In genomic region chr17:80933401-80934029, GRCm38 (mm10) we compare ENCODE assay signal across 11 mouse cellular contexts. TPM values are rescaled to one million over a fixed set of nuclear protein-coding genes. Genes with fewer than 3 reads are reported as not detected.
A peak's percentile ranks its signal among the peaks of the same experiment; 100 is the strongest.
DNase-seq lines count a peak whose midpoint lies in the region; ATAC-seq and TF ChIP-seq lines count a peak whose summit lies in the region.
"Had no signal": no experiment of that assay in that cellular context is flagged by ENCODE, and none has a peak within 500 bp of the region (broad histone marks: within the 10 kb centered on the region; RNA-seq: fewer than 3 reads in every experiment).

No protein-coding gene starts in this region.

- ATAC-seq in liver, embryonic 11.5 days (replicated peaks; ENCODE audit: low FRiP score) = no peak
- no peak for ATAC-seq in liver, embryonic 12.5 days
- peak; percentile 63 for ATAC-seq in heart, embryonic 16.5 days (replicated peaks; ENCODE audit: extremely low read depth, insufficient read depth, low FRiP score)

- no peaks in the 10 kb centered on the region for H3K36me3 ChIP-seq in liver, embryonic 11.5 days (ENCODE audit: control insufficient read depth, insufficient read depth, low read length)
- no peaks in the 10 kb centered on the region for H3K36me3 ChIP-seq in liver, embryonic 12.5 days
- H3K36me3 ChIP-seq in heart, embryonic 16.5 days (ENCODE audit: control insufficient read depth, insufficient read depth) = no peaks in the 10 kb centered on the region
- H3K36me3 ChIP-seq in myocyte (ENCODE audit: control insufficient read depth, insufficient read depth) = no peaks in the 10 kb centered on the region
- no peaks in the 10 kb centered on the region for H3K36me3 ChIP-seq in embryonic facial prominence, embryonic 10.5 days (replicated peaks)
- H3K36me3 ChIP-seq: hindbrain, embryonic 10.5 days; neural tube, embryonic 15.5 days had no signal

- DNase-seq in liver, embryonic 11.5 days (ENCODE audit: low spot score) = no peak
- DNase-seq in thymus, postnatal 36 days = no peak
- DNase-seq in embryonic facial prominence, embryonic 10.5 days (ENCODE audit: low spot score) = no peak
- DNase-seq in gastrocnemius, postnatal 4 days (ENCODE audit: low spot score in 2 of 2) = no peak
- DNase-seq: lung, embryonic 14.5 days had no signal

- H3K4me1 ChIP-seq in liver, embryonic 11.5 days (replicated peaks; ENCODE audit: control insufficient read depth, insufficient read depth, low read length) = no peaks in the 10 kb centered on the region
- H3K4me1 ChIP-seq in liver, embryonic 12.5 days = no peaks in the 10 kb centered on the region
- H3K4me1 ChIP-seq in bone marrow, adult 2 months (ENCODE audit: control insufficient read depth, insufficient read depth, low read length) = peaks cover 2% of the 10 kb centered on the region
- H3K4me1 ChIP-seq in heart, embryonic 16.5 days (ENCODE audit: control insufficient read depth, insufficient read depth, low read length) = peaks cover 11% of the 10 kb centered on the region; the same call in 1 of the 2 replicates
- H3K4me1 ChIP-seq in embryonic facial prominence, embryonic 10.5 days = no peaks in the 10 kb centered on the region
- H3K4me1 ChIP-seq: hindbrain, embryonic 10.5 days; neural tube, embryonic 15.5 days had no signal

- H3K9me3 ChIP-seq in liver, embryonic 11.5 days (ENCODE audit: control insufficient read depth, low read length) = no peaks in the 10 kb centered on the region
- no peaks in the 10 kb centered on the region for H3K9me3 ChIP-seq in liver, embryonic 12.5 days (replicated peaks)
- H3K9me3 ChIP-seq in heart, embryonic 16.5 days (replicated peaks; ENCODE audit: control insufficient read depth, low read length) = no peaks in the 10 kb centered on the region
- no peaks in the 10 kb centered on the region for H3K9me3 ChIP-seq in embryonic facial prominence, embryonic 10.5 days
- H3K9me3 ChIP-seq: hindbrain, embryonic 10.5 days; neural tube, embryonic 15.5 days had no signal

- H3K79me2 ChIP-seq in myocyte (ENCODE audit: control insufficient read depth, insufficient read depth) = no peaks in the 10 kb centered on the region

- WGBS in liver, embryonic 11.5 days = 60% methylated on average over 11 of the region's 11 CpGs
- 36% methylated on average over 11 of the region's 11 CpGs for WGBS in liver, embryonic 12.5 days (ENCODE audit: insufficient replicate concordance)
- 30% methylated on average over 11 of the region's 11 CpGs for WGBS in bone marrow, adult 2 months
- WGBS in heart, embryonic 16.5 days = 35% methylated on average over 11 of the region's 11 CpGs
- WGBS in embryonic facial prominence, embryonic 10.5 days = 84% methylated on average over 11 of the region's 11 CpGs

- peak overlapping the region; percentile 23; the same call in 1 of the 2 replicates for H3K4me2 ChIP-seq in liver, embryonic 11.5 days
- H3K4me2 ChIP-seq in liver, embryonic 12.5 days = no peak overlapping the region
- H3K4me2 ChIP-seq in heart, embryonic 16.5 days (ENCODE audit: low read depth, low read length) = peak overlapping the region; percentile 53
- peak overlapping the region; percentile 1 for H3K4me2 ChIP-seq in myocyte (ENCODE audit: low read depth)
- H3K4me2 ChIP-seq: lung, embryonic 14.5 days; neural tube, embryonic 15.5 days had no signal

- no peak for TF ChIP-seq POLR2A in bone marrow, adult 2 months (IDR thresholded peaks at IDR 0.05; ENCODE audit: borderline replicate concordance, control insufficient read depth, low read depth, low read length)
- TF ChIP-seq POLR2A in myocyte (IDR thresholded peaks at IDR 0.05; ENCODE audit: insufficient read length, low read depth) = no peak

- H3K27ac ChIP-seq in liver, embryonic 11.5 days (ENCODE audit: low read depth, low read length) = no peak overlapping the region
- H3K27ac ChIP-seq in liver, embryonic 12.5 days = no peak overlapping the region
- no peak overlapping the region for H3K27ac ChIP-seq in bone marrow, adult 2 months (ENCODE audit: control insufficient read depth, insufficient read depth, low read depth, low read length, poor library complexity)
- H3K27ac ChIP-seq in heart, embryonic 16.5 days (ENCODE audit: low read length) = peak overlapping the region; percentile 52
- H3K27ac ChIP-seq in embryonic facial prominence, embryonic 10.5 days (replicated peaks) = no peak overlapping the region
- H3K27ac ChIP-seq: hindbrain, embryonic 10.5 days; neural tube, embryonic 15.5 days had no signal

- H3K9ac ChIP-seq in liver, embryonic 11.5 days (ENCODE audit: low read depth, low read length) = no peak overlapping the region
- no peak overlapping the region for H3K9ac ChIP-seq in liver, embryonic 12.5 days
- H3K9ac ChIP-seq in heart, embryonic 16.5 days (ENCODE audit: low read length) = no peak overlapping the region
- H3K9ac ChIP-seq: lung, embryonic 14.5 days; neural tube, embryonic 15.5 days had no signal

- no peak for TF ChIP-seq CTCF in bone marrow, adult 2 months (IDR thresholded peaks at IDR 0.05; ENCODE audit: control insufficient read depth, insufficient read depth, low read length)

- no peak overlapping the region for H3K4me3 ChIP-seq in liver, embryonic 11.5 days (ENCODE audit: low read depth, low read length)
- no peak overlapping the region for H3K4me3 ChIP-seq in liver, embryonic 12.5 days
- peak overlapping the region; percentile 55 for H3K4me3 ChIP-seq in bone marrow, adult 2 months (replicated peaks; ENCODE audit: control insufficient read depth, low read depth, low read length)
- H3K4me3 ChIP-seq in heart, embryonic 16.5 days (ENCODE audit: low read length) = peak overlapping the region; percentile 4
- H3K4me3 ChIP-seq in myocyte = no peak overlapping the region
- no peak overlapping the region for H3K4me3 ChIP-seq in embryonic facial prominence, embryonic 10.5 days
- H3K4me3 ChIP-seq: hindbrain, embryonic 10.5 days; neural tube, embryonic 15.5 days had no signal

- no peak overlapping the region for H3ac ChIP-seq in myocyte (ENCODE audit: control insufficient read depth, insufficient read length)

- H3K27me3 ChIP-seq in liver, embryonic 11.5 days (replicated peaks; ENCODE audit: control insufficient read depth, insufficient read depth, low read length) = no peaks in the 10 kb centered on the region
- no peaks in the 10 kb centered on the region for H3K27me3 ChIP-seq in liver, embryonic 12.5 days (replicated peaks)
- H3K27me3 ChIP-seq in heart, embryonic 16.5 days (ENCODE audit: control insufficient read depth, insufficient read depth, low read length) = no peaks in the 10 kb centered on the region; the same call in 1 of the 2 replicates
- H3K27me3 ChIP-seq in myocyte (ENCODE audit: control insufficient read depth, insufficient read depth, insufficient read length) = peaks cover 38% of the 10 kb centered on the region
- no peaks in the 10 kb centered on the region for H3K27me3 ChIP-seq in embryonic facial prominence, embryonic 10.5 days (replicated peaks; ENCODE audit: low read depth, poor library complexity, severe bottlenecking)
- H3K27me3 ChIP-seq: neural tube, embryonic 15.5 days had no signal

TF ChIP-seq in myocyte, 11 proteins besides CTCF, POLR2A, EP300 and RAD21:
- TF ChIP-seq REST (IDR thresholded peaks at IDR 0.05; ENCODE audit: insufficient read depth, insufficient read length) (no peak), MYOG (IDR thresholded peaks at IDR 0.05; ENCODE audit: control insufficient read depth in 1 of 3, insufficient read depth in 1 of 3, insufficient read length in 2 of 3, low read depth in 2 of 3) (no peak), TCF3 (IDR thresholded peaks at IDR 0.05; ENCODE audit: insufficient read length, low read depth) (no peak), POLR2AphosphoS2 (IDR thresholded peaks at IDR 0.05; ENCODE audit: insufficient read length, low read depth) (no peak), USF1 (IDR thresholded peaks at IDR 0.05; ENCODE audit: low read depth) (no peak), TCF12 (IDR thresholded peaks at IDR 0.05; ENCODE audit: insufficient read depth, poor library complexity, severe bottlenecking) (no peak), E2F4 (IDR thresholded peaks at IDR 0.05; ENCODE audit: insufficient read depth) (no peak), MAX (IDR thresholded peaks at IDR 0.05; ENCODE audit: low read depth) (no peak)

RNA-seq across cellular contexts. Expression of gene Tmem178, which starts 10.9 kb away (rescaled TPM):
- 1.4 and 1.9 TPM in 2 replicates for polyA plus RNA-seq in liver, embryonic 11.5 days (2014; fragmentation: Nextera tagmentation; extraction: Ambion mirVana)
- polyA plus RNA-seq in liver, embryonic 12.5 days (2016; fragmentation: Nextera tagmentation; extraction: Ambion mirVana) = 0.82 and 0.84 TPM in 2 replicates
- polyA plus RNA-seq in bone marrow, adult 2 months (2011; ENCODE audit: insufficient read depth, insufficient read length, low replicate concordance, missing spikeins) = 0.57 and 3.0 TPM in 2 replicates
- polyA plus RNA-seq in heart, embryonic 16.5 days (2015; fragmentation: Nextera tagmentation; extraction: Ambion mirVana) = 4.0 and 5.1 TPM in 2 replicates
- polyA plus RNA-seq in myocyte (2012; fragmentation: generic; extraction: Trizol) = not detected
- polyA plus RNA-seq in embryonic facial prominence, embryonic 10.5 days (2016; fragmentation: Nextera tagmentation; extraction: Ambion mirVana) = 2.4 and 3.9 TPM in 2 replicates
- 1 to 10 TPM; 1.2 TPM for total RNA-seq in gastrocnemius, postnatal 4 days (2021)

Comparison
In these comparisons a context has a peak if more than half of its experiments do, and no peak if none do; other contexts are left out.
1. H3K4me3 ChIP-seq: peak in bone marrow, adult 2 months (single experiment) and heart, embryonic 16.5 days (single experiment); none in liver, embryonic 11.5 days (single experiment), liver, embryonic 12.5 days (single experiment), myocyte (single experiment) and embryonic facial prominence, embryonic 10.5 days (single experiment).